Mouse (Mus musculus) cerebral cortex, adult 2 months (tissue): ENCODE data around the gene Selplg.

Source experiments
- WGBS: fragments of 180-500 bp; shearing (Covaris S2); methylation state at CpG from one replicate; pipeline ENCODE4 v1.1.7; 2018; 5-methylcytosine and 5-hydroxymethylcytosine counted together

Gene Selplg

DNA sequence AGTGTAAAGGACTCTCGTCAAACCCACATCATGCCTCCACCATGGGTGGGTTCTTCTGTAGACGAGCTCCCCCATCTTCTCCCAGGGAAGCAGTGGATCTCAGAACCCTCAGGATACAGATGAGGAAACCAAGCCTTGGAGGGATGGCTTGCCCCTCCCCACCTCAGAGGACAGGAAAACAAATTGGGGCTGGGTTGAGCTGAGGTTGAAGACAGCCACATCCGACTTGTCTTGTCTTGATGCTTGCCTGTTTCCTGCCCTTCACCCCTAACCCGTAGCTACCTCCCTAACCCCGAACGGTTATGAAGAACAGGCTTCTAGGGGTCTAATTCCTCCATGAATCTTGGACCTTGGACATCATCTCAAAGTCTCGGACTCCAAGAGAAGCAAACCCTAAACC lies 6.9 kb downstream of the Selplg start:
- 82% methylated on average over 7 of the region's 7 CpGs for WGBS

DNA sequence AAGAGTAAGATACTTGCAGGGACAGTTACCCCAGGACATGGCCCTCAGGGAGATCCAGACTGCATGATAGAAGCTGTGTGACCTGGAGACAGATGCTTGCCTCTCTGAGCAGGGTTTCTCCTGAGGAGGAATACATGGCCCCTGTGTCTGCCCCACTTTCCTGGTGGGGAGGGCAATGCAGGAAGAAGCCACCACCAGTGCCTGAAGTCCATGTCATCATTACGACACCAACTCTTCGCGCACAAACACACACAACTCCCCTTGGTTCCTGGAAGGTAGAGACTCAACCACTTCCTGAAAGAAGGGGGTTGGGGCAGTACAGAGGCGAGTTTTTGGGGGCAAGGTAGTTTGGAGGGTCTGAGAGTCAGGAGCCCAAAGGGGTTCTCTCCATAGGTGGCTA lies 8.2 kb downstream of the Selplg start:
- 75% methylated on average over 4 of the region's 4 CpGs for WGBS

DNA sequence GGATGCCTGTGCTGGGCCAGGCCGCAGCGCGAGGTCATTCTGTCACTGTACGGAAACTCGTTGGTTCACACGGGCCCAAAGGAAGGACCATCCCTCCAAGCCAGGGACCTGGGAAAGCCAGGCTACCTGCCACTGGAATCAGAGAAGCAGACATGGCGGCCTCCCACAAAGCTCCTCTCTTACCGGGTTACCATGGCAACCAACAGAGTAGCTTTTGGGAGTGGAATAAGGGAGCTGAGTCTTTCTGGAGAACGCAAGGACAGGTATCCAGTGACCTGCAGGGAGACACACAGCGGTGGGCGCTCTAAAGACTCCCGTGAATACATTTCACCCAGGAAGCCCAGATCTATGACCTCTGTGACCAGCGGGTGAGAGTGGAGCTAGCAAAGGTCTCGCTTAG lies 13.9 kb downstream of the Selplg start:
- WGBS = 73% methylated on average over 14 of the region's 14 CpGs

DNA sequence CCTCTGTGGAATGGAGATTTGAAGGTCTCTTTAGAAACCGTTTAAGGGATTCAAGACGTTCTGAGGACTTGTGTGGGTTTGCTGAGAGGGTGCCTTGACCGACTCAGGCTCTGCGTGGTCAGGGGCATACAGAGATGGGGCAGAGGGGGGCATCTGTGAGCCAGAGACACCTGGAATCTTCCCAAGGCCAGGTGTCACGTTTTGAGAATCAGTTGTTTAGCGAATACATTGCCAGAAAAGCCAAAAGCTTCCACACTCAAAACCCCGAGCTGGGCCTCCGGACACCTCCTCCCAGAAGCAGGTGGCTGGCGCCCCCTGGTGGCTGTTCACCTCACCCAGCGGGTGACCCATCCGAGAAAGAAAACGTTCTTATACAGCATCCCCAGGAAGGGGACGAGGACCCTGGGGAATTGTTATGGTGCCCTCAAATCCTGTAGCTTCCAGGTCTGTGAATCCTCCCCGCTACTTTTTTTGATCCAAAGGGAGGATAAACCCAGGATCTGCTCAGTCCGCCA lies 16.7 kb downstream of the Selplg start:
- 19% methylated on average over 15 of the region's 15 CpGs for WGBS

DNA sequence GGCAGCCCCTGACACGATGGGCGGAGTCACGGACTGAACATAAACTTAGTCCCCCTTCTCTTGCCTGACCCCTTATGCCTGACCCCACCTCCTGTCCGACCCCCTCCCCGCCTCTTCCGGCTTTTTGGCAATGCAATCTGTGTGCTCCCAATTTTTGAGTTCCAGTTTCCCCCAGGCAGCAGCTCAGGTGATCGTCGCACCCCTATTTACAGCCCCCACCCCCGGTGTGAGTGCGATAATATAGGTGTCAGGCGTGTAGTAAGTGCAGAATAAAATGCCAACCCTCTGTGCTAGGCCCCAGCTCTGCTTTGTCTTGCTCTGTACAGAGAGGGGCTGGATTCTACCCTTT lies 17.4 kb downstream of the Selplg start:
- WGBS = 63% methylated on average over 11 of the region's 11 CpGs

DNA sequence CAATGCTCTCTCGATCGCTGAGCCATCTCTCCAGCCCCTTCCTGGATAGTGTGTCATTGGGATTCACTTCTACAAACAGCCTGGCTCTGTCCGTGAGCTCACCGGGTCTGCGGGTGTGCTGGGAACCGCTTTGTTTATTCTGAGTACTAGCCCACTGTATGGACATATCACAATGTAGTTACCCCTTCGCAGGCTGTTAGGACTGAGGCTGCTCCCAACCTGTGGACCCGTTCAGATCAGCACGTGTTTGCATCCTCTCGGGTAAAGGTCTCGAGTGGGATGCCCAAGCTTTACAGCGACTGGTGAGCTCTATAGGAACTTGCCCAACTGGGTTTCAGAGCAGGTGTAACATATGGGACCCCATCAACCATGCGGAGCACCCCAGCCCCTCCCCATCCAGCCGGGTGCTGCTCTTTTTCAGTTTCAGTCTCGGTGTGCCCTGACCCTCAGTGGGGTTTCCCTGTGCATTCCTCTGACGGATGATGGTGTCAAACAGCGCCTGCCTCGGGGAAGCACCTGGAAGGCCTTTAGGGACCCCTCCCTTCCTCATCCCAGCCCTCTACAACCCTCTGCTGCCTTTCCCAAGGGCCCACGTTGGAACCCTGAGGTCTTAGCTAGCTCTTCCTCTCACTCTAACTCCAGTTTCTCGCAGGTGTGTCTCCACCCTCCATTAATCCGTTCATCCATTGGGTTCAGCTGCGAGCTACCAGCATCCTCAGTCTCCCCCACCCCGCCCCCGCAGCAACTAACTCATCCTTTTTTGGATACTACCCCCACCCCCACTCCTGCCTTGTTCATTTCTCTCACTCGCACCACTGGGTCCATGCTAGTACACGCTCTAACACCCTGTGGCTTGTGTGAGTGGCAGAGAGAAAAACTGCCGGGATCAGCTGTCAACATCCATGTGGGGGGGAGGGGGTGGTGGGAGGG lies 18.1 kb downstream of the Selplg start:
- 45% methylated on average over 27 of the region's 27 CpGs for WGBS

DNA sequence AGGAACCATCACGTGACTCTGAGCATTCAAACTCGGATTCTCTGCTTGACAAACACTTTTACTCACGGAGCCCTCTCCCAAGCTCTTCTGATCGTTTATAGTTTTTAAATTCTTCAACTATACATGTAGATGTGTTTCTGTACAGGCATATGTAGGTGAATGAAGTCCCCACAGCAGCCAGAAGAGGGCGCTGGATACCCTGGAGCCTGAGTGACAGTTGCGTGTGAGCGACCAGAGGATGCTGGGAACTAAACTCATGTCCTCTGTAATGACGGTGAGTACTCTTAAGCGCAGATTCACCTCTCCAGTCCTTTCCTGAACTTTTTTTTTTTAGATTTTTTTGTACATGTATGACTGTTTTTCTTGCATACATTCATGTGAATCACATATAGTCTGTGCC lies 18.8 kb downstream of the Selplg start:
- WGBS = 29% methylated on average over 9 of the region's 9 CpGs

DNA sequence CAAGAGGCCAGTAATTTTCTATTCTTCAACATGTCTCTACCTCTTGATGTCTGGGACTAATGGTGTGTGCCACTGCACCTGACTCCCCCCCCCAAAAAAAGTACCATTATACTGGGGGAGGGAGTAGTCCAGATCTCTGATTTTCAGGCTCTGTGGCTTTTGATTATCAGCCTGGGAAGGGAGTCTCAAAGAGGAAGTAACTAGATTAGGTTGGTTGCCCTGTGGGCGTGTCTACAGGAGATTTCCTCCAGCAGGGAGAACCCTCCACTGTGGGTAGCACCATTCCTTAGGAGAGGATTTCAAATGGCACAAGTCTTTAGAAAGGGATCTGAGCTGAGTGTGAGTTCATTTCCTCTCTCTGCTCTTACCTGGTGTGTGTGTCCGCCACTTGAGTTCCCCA lies 19.8 kb downstream of the Selplg start:
- 90% methylated on average over 2 of the region's 2 CpGs for WGBS

DNA sequence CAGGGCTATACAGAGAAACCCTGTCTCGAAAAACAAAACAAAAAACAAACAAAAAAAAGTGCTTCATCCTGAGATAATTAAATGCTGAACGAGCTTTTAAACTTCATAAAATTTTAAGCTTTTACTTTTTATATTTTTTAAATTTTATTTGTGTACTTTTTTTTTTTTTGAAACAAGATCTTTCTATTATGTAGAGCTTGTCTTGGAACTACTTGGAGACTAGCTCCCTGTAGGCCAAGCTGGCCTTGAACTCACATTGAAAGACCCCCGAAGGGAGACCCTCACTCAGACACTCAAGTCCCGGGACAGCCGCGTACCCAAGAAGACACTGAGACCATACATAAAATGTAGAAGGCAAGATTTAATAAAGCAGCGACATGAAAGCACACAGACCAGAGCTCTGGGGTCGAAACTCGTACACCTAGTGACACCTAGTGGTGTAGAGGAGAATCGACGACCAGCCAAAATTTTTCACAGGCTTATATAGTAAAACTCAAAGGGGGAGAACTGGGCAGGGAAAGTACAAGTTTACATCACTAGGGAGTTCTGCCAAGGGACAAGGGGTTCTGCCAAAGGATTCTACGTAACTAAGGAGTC lies 20.5 kb downstream of the Selplg start:
- WGBS = 22% methylated on average over 11 of the region's 12 CpGs

DNA sequence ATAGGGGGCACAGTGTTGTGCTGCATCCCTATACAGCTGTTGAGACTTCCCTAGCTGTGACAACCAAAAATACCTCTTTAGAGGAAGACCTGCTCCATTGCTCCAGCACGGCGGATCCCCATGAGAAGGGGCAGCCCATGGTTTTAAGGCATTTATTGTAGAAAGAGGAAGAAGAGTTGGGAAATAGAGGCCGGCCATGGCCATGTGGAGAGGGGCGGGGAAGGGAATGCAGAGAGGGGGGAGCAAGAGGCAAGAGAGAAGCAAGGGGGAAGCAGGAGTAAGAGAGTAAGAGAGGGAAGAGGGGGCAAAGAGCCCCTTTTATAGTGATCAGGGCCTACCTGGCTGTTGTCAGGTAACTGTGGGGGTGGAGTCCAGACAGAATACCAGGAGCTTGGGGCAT lies 22.3 kb downstream of the Selplg start:
- WGBS = 92% methylated on average over 4 of the region's 4 CpGs

DNA sequence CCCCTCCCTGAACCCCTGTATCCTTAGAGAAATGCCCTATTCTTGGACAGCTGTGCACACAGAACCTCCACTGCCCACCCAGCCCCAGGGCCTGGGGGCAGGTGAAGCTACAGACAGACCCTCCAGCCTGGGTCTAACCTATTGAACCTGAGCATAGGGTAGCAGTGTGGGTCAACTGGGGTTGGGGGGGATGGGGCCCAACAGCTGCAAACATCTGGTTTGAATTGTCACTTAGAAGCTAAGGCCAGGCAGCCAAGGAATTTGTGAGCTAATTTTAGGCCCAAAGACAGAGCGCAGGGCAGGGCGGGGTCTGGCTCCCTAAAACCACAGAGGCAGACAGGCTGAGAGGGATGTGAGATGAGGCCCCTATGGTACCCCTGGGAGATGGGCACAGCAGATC lies 24.3 kb downstream of the Selplg start:
- 97% methylated on average over 2 of the region's 2 CpGs for WGBS

DNA sequence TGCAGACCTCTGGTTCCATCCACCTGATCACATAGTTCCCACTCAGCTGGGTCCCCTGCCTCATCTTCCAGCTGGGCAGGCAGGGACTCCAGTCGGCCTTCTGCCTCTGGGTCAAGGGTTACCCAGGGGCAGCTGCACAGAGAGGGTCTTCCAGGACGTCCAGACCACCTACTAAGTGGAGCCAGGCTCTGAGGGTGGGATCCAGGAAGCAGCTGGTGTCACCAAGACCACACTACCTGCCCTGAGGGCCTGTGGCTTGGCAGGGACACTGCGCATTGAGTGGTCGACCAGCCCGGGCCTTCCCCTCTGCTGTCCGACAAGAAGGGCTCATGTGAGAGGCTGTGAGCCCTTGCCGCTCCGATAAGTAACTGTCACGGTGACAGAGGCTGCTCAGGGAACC lies 24.7 kb downstream of the Selplg start:
- WGBS = 67% methylated on average over 9 of the region's 9 CpGs

DNA sequence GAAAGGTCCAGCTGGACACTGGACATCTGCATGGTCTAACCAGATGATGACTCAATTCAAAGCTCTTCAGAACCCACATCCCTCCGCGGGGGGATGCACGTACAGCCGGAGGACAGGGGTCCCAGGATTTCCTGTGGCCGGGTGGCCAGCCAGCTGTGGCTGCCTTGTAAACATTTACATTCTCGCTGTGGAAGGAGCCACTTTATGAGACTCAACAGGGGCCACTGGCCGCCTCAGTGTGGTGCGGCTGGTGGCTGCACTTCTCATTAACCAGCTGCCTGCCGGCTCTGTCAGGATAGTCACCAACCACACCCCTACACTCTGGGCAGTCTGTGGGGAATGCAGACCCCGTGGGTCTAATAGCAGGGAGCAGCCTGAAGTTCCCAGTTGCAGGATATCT lies 26.0 kb downstream of the Selplg start:
- WGBS = 52% methylated on average over 10 of the region's 10 CpGs

DNA sequence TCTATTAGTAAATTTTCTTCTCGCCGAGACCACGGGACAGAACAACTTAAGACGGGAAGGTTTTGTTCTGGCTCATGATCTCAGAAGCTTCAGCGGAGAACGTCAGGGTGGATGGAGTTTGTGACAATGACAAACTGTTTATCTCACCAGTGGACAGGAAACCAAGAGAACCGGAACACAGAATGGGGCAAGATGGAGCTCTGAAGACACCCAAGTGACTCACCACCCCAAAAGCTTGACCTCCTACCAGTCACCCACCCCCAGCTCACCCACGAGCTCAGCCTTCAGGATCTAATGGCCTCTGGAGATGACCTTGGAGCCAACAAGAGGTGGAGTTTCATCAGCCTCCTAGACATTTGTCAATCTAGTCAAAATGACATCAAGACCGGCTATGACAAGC lies 27.1 kb downstream of the Selplg start:
- WGBS = 86% methylated on average over 9 of the region's 9 CpGs

DNA sequence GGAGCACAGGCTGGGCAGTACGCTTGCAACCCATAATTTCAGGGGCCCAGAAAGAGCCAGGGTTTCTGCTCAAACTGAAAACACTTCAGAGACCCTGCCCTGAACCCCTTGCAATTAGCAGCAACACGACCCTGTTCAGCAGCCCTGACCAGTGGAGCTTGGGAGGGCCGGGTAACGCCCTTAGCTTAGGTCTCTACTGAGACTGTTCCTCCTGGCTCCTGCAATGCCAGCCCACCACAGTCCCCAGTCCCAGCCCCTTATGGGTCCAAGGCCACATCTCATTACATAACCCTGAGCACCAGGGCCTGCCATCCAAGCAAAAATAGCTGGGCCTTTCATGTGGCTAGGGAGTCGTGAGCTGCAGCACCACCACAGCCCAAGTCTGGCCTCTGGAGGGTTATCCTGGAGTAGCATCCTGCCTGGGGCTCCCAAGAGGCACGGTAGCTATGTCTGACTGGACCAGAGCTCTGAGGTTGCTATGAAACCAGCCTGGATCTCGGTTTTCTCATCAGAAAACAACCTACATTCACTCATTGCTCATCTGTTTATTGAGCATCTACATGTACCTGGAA lies 28.0 kb downstream of the Selplg start:
- WGBS = 74% methylated on average over 7 of the region's 7 CpGs

DNA sequence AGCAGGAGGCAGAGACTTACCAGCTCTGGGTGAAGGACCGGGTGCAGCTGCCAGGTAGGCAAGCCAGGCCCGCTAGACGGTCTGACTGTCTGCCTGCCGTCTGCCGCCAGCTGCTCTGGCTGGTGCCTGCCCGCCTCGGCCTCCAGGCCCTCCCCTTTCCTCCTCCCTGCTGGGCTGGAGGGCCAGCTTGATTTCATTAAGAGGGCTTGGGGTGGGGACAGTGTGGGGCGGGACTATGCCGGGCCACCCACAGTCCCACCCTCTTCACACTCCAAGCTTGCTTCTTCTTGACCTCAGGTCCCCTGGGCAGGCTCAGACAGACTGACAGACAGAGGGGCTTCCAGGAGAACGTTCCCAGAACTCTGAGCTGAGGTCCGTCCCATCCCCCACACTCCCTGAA lies 32.2 kb downstream of the Selplg start, which contains the start of gene Tmem119:
Gene Tmem119 (minus strand): TSS at position 237 of the 400 bp plus-strand sequence.
- WGBS = 13% methylated on average over 11 of the region's 11 CpGs

DNA sequence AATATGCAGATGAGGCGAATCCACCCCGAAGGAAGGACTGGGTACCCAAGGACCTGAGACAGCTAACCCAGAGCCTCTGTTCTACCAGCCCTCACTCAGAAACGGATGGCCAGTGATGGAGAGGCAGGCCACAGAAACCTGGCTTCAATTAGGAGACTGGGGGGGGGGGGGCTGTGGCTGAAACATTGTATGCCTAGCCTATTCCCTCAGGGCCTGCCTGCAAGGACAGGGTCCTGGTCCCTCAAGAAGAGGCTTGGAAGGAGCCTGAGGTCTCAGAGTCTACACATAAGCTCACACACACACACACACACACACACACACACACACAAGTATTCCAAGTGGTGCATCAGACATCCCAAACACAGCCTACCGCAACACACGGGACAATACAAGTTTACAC lies 32.8 kb downstream of the Selplg start:
- 61% methylated on average over 5 of the region's 5 CpGs for WGBS

DNA sequence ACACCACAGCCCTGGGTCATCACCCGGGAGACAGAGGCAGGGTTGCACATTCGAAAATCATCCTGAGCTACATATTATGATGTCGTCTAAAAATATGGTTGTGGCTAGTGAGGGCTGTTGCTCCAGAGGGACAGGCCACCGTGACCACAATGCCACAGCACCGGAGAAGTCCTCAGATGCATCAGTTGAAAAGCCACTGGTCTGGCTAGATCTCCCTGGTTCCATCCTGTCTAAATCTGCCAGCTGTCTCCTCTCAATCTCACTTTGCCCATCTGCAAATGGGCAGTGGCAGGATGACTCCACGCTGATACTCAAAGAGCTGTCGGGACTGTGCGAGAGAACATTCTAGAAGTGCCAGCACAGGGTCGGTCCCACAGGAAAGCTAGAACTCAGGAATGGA lies 33.9 kb downstream of the Selplg start:
- 86% methylated on average over 9 of the region's 9 CpGs for WGBS

DNA sequence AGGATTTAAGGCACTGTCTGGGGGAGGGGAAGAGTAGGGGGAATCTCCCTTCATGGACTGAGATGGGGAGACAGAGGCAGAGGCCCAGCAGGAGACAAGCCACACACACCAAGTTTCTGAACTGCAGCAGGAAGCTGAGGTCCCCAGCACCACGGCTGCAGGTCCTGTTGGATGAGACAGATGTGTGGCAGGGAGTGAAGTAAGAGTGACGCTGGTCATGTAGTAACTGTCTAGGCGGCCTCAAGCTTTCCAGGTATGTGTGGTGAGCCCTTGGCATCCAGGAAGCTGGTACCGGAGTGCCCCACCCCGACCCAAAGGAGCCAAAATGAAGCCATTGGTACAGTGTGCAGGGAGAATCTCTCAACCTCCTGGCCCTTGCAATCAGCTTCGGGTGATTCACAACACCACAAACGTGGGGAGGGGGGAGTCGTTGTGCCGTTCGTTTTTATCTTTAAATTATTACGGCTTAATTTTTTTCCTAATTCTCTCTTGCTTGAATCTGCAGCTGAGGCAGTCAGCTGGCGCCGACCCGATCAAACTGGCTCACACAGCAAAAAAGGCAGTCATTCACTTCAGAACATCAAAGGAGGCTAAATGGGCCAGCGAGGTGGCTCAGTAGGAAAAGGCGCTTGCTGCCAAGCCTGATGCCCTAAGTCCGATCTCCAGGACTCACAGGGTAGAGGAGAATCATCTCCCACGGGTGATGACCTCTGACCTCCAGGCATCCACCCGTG lies 35.1 kb downstream of the Selplg start:
- 29% methylated on average over 19 of the region's 19 CpGs for WGBS

DNA sequence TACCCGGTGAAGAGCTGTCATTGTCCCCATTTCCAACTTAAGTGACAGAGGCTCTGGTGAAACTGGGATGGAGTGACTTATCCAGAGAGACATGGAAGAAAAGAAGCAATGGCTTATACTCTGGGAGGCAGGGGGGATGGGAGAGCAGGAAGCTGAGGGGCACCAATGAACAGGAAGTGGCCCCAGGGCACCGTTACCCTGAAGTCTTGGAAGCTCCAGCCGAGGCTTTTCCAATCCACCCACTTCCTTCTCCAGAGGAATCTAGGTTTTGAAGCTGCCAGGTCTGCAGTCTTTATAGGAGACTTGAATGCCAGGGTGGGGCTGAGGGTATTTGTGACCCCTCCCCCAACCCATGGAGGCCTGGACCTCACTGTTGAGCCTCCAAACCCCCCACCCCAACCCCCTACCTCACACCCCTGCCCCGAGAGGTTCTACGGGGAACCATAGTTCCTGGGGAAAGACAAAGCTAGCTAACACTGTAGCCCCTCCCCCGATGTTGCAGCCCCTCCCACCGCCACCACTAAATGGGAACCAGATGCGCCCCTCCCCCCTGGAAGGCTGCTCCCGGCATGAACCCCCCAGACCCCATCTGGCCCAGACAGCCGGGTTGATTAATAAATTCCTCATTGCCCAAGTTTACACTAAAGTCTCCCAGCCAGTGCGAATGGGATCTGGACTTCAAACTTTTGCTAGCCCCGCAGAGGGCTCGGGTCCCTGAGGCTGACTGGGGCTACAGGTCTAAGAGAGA lies 35.9 kb downstream of the Selplg start:
- WGBS = 16% methylated on average over 13 of the region's 13 CpGs
